Mouse (Mus musculus) adrenal gland, postnatal 25 days (tissue): Measurements from ENCODE around the gene Dalrd3. TPM values are rescaled to one million over a fixed set of nuclear protein-coding genes. Genes with fewer than 3 reads are reported as not detected.
A peak's percentile ranks its signal among the peaks of the same experiment; 100 is the strongest.

Experiments
- DNase-seq: peaks from one replicate; pipeline ENCODE4 v3.0.0; 2021; ENCODE audit warnings: mixed read lengths
- long read RNA-seq: library from polyadenylated mRNA; stranded (forward); transcript quantifications from one replicate; pipeline ENCODE4 v2.0.0, GENCODE M21; 2021
- total RNA-seq: library from RNA; stranded (reverse); gene quantifications from 2 replicates; pipeline ENCODE4 v1.2.3, GENCODE M21; 2021

Dalrd3 gene
- total RNA-seq = 79.2 and 85.4 TPM in 2 replicates
- long read RNA-seq, transcript Dalrd3-201 (12 exons, 1,746 nt) = major isoform, 25 of 54 reads
- long read RNA-seq, partial matches to known transcripts = 10 of 54 reads
- long read RNA-seq, other reads (novel, unspliced or antisense) = 19 of 54 reads

- peak; percentile 91 for DNase-seq
These were observed at the start of gene Dalrd3 for GRCm38 (mm10) chr9:108569381-108570206. Gene Dalrd3, plus strand, starts transcription at chr9:108569886.

- DNase-seq = no peak
These were observed 48.1 kb upstream of the Dalrd3 start for GRCm38 (mm10) chr9:108521604-108522003.

- no peak for DNase-seq
These were observed 46.3 kb upstream of the Dalrd3 start for GRCm38 (mm10) chr9:108523341-108523740.

- DNase-seq = no peak
These were observed 44.3 kb upstream of the Dalrd3 start for GRCm38 (mm10) chr9:108525400-108525799.

GRCm38 (mm10) chr9:108530954-108531353 is 38.7 kb upstream of the Dalrd3 start:
- no peak for DNase-seq

DNA sequence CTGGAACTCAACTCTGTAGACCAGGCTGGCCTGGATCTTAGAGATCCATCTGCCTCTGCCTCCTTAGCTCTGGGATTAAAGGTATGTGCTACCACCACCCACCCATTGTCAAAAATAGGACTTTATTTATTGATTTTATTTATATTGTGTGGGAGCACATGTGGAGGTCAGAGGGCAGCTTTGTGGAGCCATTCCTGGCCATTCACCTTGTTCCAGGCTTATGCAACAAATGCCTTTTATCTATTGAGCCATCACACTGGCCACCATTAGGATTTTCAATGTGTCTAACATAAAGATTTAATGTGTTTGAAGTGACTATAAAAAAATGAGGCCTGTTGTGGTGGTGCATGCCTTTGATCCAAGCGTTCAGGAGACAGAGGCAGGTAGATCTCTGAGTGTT is 38.2 kb upstream of the Dalrd3 start:
- no peak for DNase-seq

DNA sequence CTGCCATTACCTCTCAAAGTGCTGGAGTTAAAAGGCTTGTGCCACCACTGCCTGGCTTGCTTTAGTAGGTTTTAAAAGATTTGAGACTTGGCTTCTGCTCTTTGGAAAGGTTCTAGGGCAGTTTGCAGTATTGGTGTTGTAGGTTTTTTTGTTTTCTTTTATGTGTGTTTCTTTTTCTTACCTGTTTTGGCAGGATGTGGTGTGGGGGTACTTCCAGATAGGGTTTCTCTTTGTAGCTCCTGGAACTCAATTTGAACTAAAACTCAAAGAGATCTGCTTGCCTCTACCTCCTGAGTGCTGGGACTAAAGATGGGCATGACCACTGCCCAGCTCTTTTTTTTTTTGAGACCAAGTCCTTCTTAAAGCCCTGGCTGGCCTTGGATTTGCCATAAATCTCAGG is 28.8 kb upstream of the Dalrd3 start:
- no peak for DNase-seq

DNA sequence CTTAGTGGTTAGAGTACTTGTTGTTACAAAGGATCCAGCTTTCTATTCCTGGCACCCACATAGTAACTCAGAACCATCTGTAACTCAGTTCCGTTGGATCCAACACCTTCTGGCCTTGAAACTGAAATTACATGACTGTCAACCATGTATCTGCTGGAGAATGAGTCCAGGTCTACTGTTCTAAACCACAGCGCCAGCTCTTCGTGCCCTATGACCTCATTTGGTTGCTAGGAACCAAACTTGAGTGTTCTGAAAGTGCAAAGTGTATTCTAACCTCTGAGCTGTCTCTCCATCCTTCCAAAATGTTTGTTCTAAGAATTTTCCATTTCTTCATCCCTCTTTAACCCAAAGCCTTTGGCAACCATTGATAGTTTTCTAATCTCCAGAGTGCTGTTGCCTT is 23.7 kb upstream of the Dalrd3 start:
- no peak for DNase-seq

DNA sequence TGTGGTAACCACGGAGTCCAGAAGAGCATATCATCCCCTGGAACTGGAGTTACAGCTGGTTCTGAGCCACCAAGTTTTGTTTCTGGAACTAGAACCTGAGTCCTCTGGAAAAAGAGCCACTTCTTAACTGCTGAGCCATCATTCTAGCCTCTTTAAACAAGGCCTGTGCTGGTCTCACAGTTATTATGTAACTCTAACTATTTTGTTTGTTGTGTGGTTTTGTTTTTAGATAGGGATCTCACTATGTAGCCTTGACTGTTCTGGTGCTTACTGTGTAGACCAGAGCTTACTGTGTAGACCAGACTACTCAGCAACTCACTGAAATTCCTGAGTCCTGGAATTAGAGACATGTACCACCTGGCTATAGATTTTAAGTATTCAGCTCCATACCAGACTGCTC is 22.8 kb upstream of the Dalrd3 start:
- DNase-seq = no peak

DNA sequence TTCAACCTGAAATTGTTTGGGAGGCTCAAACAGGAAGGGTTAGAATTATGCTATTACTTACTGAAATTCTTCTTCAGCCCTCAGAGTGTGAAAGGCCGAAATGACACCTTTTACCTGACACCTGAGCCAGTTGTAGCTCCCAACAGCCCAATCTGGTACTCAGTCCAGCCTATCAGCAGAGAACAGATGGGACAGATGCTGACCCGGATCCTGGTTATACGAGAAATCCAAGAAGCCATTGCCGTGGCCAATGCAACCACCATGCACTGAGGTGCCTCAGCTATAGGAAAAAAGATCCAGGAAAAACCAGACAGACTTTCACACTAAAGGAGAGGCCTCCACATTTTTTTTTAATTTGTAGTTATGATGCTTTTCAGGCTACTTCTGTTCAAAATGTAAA is 10.5 kb upstream of the Dalrd3 start:
- DNase-seq = no peak

DNA sequence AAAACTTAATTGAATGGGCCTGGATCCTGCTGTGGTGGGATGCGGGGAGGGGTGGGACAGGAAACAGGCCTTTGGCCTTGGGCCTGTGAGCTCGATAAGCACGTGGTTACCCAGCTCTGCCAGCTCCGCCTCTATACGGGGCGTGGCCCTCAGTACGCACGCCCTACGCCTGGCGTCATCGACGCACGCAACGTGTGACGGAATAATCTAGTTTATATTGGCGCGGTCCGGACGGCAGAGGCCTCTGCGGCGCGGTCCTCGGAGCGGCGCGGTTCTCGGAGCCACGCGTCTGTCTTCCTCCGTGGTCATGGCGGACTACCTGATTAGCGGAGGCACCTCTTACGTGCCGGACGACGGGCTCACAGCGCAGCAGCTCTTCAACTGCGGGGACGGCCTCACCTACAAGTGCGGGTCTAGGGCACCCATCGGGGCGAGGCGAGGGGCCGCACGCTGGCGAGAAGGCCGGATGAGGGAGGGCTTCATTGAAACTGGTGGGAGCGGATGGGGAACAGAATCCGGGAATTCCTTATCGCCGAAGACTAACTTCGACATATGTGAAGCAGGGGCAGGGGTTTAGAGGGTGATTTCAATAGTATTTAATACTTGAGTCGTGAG is 9.4 kb upstream of the Dalrd3 start, which contains the start of gene Impdh2:
Gene Impdh2 (plus strand): TSS at position 60 of the 615 bp plus-strand sequence.
- DNase-seq = peak; percentile 93

DNA sequence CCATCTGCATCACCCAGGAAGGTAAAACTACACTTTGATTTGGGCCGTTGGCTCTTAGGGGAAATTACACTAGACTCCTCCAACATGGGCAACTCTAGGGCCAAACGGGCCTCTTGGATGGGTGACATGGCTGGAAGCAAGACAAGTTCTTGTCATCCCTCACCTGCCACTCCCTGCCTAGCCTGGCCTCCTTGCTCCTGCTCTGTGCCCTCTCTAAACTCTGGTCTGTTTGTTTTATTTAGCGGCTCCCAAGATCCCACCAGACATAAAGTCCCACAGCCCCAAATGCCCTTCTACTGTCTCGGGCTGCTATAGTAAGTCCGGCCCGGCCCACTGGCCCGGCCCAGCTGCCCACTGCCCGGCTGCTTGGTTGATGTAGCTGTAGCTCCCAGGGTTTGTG is 6.0 kb upstream of the Dalrd3 start:
- DNase-seq = no peak

DNA sequence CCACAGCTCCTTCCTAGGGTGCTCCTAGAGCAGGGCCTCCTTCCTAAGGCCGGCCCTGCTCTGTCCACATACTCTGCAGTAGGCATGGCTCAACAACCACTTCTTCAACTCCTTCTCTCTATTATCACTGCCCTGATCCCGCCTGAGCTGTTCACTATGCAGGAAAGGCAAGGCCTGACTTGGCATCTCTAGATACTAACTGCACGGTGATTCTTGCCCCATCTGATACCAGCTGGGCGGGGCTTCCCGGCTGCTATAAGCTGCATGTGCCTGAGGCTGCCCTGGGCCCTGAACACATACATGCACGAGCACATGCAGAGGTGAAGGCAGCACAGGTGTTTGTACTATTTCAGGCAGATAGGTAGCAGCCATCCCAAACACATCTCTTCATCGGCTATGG is 5.6 kb upstream of the Dalrd3 start:
- DNase-seq = no peak

DNA sequence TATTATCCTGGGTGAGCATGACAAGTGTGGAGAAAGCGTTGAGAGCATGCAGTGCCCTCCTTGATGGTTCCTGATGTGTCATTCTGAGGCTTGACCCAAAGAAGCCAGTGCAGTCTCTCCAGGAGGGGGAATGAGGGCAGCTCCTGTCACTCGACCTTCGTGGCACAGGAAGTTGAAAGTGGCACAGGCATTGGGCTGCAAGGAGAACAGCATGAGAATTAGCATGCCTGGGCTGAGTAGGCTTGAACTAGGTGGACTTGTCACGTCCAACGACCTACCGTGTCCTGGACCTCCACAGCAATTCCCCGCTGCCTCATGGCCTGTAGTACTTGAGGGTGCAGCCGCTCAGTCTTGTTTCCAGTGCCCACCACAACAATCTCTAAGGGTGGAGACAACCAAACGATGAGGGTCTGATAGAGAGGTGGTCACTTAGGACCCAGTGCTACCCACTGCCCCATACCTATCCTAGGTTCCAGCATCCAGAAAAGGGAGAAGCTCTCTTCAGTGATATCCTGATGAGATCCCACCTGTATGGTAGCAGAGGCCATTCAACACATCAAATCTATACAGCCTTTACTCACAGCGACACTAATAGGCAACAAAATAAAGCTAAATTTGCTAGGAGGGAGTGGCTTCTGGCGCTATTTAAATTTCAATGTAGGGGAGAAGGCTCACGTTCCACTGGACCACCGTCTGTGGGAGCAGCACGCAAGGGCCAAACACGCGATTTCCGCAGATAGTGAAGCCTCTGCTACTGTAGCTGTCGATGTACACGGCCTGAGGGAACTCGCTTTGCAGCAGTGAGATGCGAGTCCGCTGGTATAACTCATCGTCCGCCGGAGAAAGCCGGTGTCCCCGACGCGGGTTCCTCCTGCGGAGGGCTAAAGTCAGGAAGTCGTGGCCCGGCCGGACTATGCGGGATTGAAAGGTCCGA is 3.5 kb upstream of the Dalrd3 start:
- peak; percentile 10 for DNase-seq

- peak; percentile 96 for DNase-seq
These were observed 2.6 kb upstream of the Dalrd3 start, which contains the start of gene Ndufaf3 for GRCm38 (mm10) chr9:108566815-108567776. Gene Ndufaf3, minus strand, starts transcription at chr9:108567434.

DNA sequence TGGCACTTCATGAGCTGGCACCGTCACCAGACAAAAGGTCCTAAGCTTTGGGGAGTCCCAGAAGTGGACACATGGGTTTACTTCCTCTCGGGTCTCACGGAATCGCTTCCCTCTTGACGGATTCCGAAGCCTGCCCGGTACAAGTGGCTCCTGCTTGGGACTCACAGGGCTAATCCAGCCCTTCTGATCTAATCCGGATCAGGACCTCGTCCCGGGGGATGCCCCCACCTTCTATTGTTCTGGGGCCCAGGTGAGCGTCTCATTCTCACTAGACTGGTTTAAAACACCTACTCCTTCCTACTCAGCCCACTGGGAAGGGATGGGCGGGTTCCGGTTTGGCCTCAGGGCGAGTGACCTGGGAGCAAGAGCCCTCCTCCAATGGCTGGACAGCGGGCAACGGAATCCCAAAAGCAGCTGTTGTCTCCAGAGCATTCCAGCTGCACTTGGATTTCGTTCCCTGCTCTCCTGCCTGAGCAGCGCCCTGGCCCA is 1.7 kb upstream of the Dalrd3 start:
- peak; percentile 31 for DNase-seq

DNA sequence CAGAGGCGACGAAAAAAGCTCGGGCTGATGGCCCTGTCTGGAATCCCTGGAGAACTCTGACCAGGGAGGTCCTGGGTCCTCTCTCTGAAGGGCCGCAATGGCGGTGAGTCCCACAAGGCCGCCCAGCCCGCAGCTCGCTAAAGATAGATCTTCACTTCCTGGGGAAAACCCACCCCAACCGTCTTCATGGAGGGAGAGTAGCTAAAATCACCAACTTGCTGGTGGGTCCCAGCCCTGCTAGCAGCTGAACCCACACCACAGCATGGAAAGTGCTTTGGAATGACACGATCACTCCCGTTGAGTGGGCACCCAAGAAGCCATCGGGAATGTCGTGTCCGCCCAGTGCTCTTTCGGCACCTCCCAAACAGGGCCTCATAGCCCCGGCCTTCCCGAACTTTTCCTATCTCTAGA is 1.2 kb upstream of the Dalrd3 start:
- no peak for DNase-seq

DNA sequence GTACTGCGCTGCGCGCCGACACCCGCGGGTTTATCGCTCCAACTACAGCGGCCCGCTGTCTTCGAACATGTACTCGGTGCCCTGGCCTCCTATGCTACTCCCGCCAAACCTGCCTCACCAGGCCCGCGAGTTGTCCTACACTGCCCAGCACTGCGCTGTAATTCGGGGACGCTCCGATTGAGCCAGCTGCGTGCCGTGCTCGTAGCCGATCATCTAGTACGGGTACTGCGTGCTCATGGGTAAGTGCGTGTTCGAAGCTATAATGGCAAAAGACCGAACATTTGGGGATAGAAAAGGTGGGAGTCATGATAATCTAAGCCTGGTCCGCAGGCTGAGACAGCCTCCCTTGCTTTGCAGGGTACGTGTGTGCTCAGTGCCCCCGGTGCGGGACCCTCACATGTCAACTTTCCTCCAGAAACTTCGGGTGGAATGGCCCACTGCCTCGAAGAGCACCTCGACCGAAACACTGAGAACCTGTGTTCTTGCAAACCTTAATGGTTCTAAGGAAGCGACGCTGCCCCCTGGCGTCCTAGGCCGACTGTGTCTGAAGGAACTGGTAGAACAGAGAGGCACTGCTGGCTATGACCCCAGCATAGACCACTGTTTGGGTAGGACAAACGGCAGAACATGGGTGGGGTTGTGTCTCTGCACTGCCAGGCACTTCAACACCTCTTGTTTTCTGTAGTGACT is 666 bp downstream of the Dalrd3 start:
- DNase-seq = peak; percentile 86

GRCm38 (mm10) chr9:108571401-108571973 is 1.8 kb downstream of the Dalrd3 start:
- no peak for DNase-seq

DNA sequence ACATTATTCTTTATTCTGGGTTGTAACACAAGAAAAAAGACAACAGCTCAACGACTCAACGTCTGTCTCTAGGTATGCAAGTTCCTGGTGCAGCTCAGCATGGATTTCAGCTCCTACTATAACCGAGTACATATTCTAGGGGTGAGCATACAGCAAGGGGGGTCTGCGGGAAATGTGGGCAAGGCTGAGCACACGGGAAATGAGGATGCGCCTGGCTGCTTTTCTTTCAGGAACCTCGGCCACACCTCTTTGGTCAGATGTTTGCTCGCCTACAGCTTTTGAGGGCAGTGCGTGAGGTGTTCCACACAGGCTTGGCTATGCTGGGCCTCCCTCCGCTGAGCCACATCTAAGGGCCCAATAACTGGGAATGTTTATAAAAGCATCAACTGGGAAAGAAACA is 2.6 kb downstream of the Dalrd3 start:
- DNase-seq = no peak
